Mouse (Mus musculus) embryonic fibroblast, embryonic 13.5 days (primary cell): ENCODE results near the gene Adgrg3.

Source experiments
- CTCF ChIP-seq: IDR thresholded peaks from 2 replicates; pipeline ENCODE4 v1.5.1; 2011; ENCODE audit warnings: mild to moderate bottlenecking, control low read depth, low read length, moderate library complexity, borderline replicate concordance; ENCODE audit not compliant: insufficient read depth
- POLR2A ChIP-seq: IDR thresholded peaks from 2 replicates; pipeline ENCODE4 v1.6.1; 2011; ENCODE audit warnings: low read depth, mild to moderate bottlenecking, control low read depth, low read length, moderate library complexity

- TF ChIP-seq POLR2A (no peak), CTCF (no peak)
Measured at GRCm38 (mm10) chr8:94974467-94975165, 42.9 kb upstream of the Adgrg3 start, which contains the start of gene Adgrg1.
